Mouse (Mus musculus) CH12.LX (cell line): ENCODE measurements around the gene Htra1. TPM values are rescaled to one million over a fixed set of nuclear protein-coding genes. Genes with fewer than 3 reads are reported as not detected.

Experiments
- DNase-seq: peaks from one replicate; pipeline ENCODE4 v3.0.0-alpha.2; 2013; ENCODE audit errors: extremely low read depth
- H3K27ac ChIP-seq: 2 replicates; pipeline ENCODE4 v1.5.1; 2012; ENCODE audit warnings: low read depth, mild to moderate bottlenecking, control low read depth, moderate library complexity; ENCODE audit not compliant: insufficient read depth
- H3K27me3 ChIP-seq: replicated peaks from 2 replicates; pipeline ENCODE3; 2012; ENCODE audit warnings: inconsistent platforms
- H3K36me3 ChIP-seq, 2 experiments: replicated peaks in 1 of 2; 2 replicates each; pipeline versions ENCODE3 to v1.6.1; 2012; ENCODE audit warnings: inconsistent platforms in 1 of 2, low read length in 1 of 2, mild to moderate bottlenecking in 1 of 2, mixed read lengths in 1 of 2, moderate library complexity in 1 of 2; ENCODE audit not compliant: control insufficient read depth in 1 of 2, insufficient read depth in 1 of 2
- H3K4me1 ChIP-seq, 2 experiments: 2 replicates each; pipeline ENCODE4 v1.6.1; 2012; ENCODE audit warnings: inconsistent platforms in 1 of 2, moderate library complexity in 1 of 2; ENCODE audit not compliant: insufficient read depth in 2 of 2, control insufficient read depth in 1 of 2
- H3K4me2 ChIP-seq: 2 replicates; pipeline ENCODE4 v1.6.1; 2012; ENCODE audit warnings: low read depth, mild to moderate bottlenecking, control low read depth; ENCODE audit not compliant: poor library complexity, insufficient read depth, severe bottlenecking
- H3K4me3 ChIP-seq, 3 experiments: fragments of 150-350 bp in 1 of 3; sonication (generic) in 1 of 3; replicated peaks in 1 of 3; 2 replicates each; pipeline versions ENCODE3 to v1.5.1; 2011 to 2012; ENCODE audit warnings: low read depth in 2 of 3, low read length in 2 of 3, mild to moderate bottlenecking in 2 of 3, moderate library complexity in 2 of 3, control low read depth in 1 of 3, improper control_type of control experiment in 1 of 3, inconsistent platforms in 1 of 3, mixed read lengths in 1 of 3; ENCODE audit not compliant: poor library complexity in 1 of 3
- H3K79me2 ChIP-seq: replicated peaks from 2 replicates; pipeline ENCODE4 v1.6.1; 2012; ENCODE audit warnings: mild to moderate bottlenecking, moderate library complexity; ENCODE audit not compliant: control insufficient read depth, poor library complexity, insufficient read depth, severe bottlenecking; ENCODE audit errors: extremely low read depth
- H3K9ac ChIP-seq: 2 replicates; pipeline ENCODE4 v1.6.1; 2012; ENCODE audit warnings: low read depth, mild to moderate bottlenecking, control low read depth, moderate library complexity; ENCODE audit not compliant: insufficient read depth
- H3K9me3 ChIP-seq: replicated peaks from 2 replicates; pipeline ENCODE3; 2012; ENCODE audit warnings: low read length, inconsistent platforms, mixed read lengths
- CHD1 ChIP-seq: IDR thresholded peaks from 2 replicates; pipeline ENCODE4 v1.6.1; 2012; ENCODE audit warnings: low read depth, low read length, improper control_type of control experiment, inconsistent platforms
- CTCF ChIP-seq, 2 experiments: IDR thresholded peaks in 1 of 2; conservative IDR thresholded peaks in 1 of 2; 2 replicates each; pipeline ENCODE4 v1.5.1; 2011 to 2012; ENCODE audit warnings: low read depth in 2 of 2, low read length in 2 of 2, improper control_type of control experiment in 1 of 2, inconsistent platforms in 1 of 2, mild to moderate bottlenecking in 1 of 2, moderate library complexity in 1 of 2
- ELF1 ChIP-seq: IDR thresholded peaks from 2 replicates; pipeline ENCODE4 v1.6.1; 2014; ENCODE audit warnings: low read depth, mild to moderate bottlenecking, inconsistent platforms, low read length, improper control_type of control experiment
- EP300 ChIP-seq: IDR thresholded peaks from 2 replicates; pipeline ENCODE4 v1.6.1; 2011; ENCODE audit warnings: low read length, improper control_type of control experiment
- MAX ChIP-seq: IDR thresholded peaks from 2 replicates; pipeline ENCODE4 v1.6.1; 2011; ENCODE audit warnings: low read length, improper control_type of control experiment
- MEF2A ChIP-seq: IDR thresholded peaks from 2 replicates; pipeline ENCODE4 v1.6.1; 2014; ENCODE audit warnings: low read depth, mild to moderate bottlenecking, inconsistent platforms, low read length, improper control_type of control experiment, borderline replicate concordance
- NRF1 ChIP-seq: IDR thresholded peaks from 2 replicates; pipeline ENCODE4 v1.6.1; 2014; ENCODE audit warnings: low read depth, mild to moderate bottlenecking, inconsistent platforms, low read length, improper control_type of control experiment, moderate library complexity
- PAX5 ChIP-seq: IDR thresholded peaks from 2 replicates; pipeline ENCODE4 v1.6.1; 2012; ENCODE audit warnings: low read length, inconsistent platforms, mixed read lengths
- POLR2A ChIP-seq: IDR thresholded peaks from 2 replicates; pipeline ENCODE4 v1.6.1; 2011; ENCODE audit warnings: low read depth, mild to moderate bottlenecking, improper control_type of control experiment, low read length
- POLR2AphosphoS2 ChIP-seq: IDR thresholded peaks from 2 replicates; pipeline ENCODE4 v1.6.1; 2011; ENCODE audit warnings: low read depth, low read length, improper control_type of control experiment
- RAD21 ChIP-seq: IDR thresholded peaks from 2 replicates; pipeline ENCODE4 v1.6.1; 2011; ENCODE audit warnings: low read depth, mild to moderate bottlenecking, low read length, improper control_type of control experiment, moderate library complexity
- RCOR1 ChIP-seq: conservative IDR thresholded peaks from 2 replicates; pipeline ENCODE4 v1.6.1; 2012; ENCODE audit warnings: low read depth, mild to moderate bottlenecking, inconsistent platforms, low read length, improper control_type of control experiment
- SIN3A ChIP-seq: IDR thresholded peaks from 2 replicates; pipeline ENCODE4 v1.6.1; 2012; ENCODE audit warnings: low read length, improper control_type of control experiment, inconsistent platforms
- TBP ChIP-seq: conservative IDR thresholded peaks from 2 replicates; pipeline ENCODE4 v1.6.1; 2011; ENCODE audit warnings: low read depth, low read length, improper control_type of control experiment
- UBTF ChIP-seq: IDR thresholded peaks from 2 replicates; pipeline ENCODE4 v1.6.1; 2012; ENCODE audit warnings: low read depth, mild to moderate bottlenecking, inconsistent platforms, low read length, improper control_type of control experiment, moderate library complexity
- USF2 ChIP-seq: conservative IDR thresholded peaks from 2 replicates; pipeline ENCODE4 v1.6.1; 2011; ENCODE audit warnings: low read depth, low read length, improper control_type of control experiment
- ZC3H11A ChIP-seq: IDR thresholded peaks from 2 replicates; pipeline ENCODE4 v1.6.1; 2012; ENCODE audit warnings: low read depth, mild to moderate bottlenecking, inconsistent platforms, low read length, improper control_type of control experiment
- ZKSCAN1 ChIP-seq: IDR thresholded peaks from 2 replicates; pipeline ENCODE4 v1.6.1; 2012; ENCODE audit warnings: low read depth, inconsistent platforms, low read length, improper control_type of control experiment, borderline replicate concordance
- dilution Hi-C: fragments of 300-500 bp; cut with MboI; formaldehyde crosslinking; loops from 2 replicates; pipeline ENCODE4 v1.14.3; 2020; ENCODE audit warnings: low sequenced_read_pairs; ENCODE audit not compliant: extremely low pct_unique_long_range_greater_than_20kb, extremely low pct_ligation_motif_present
- in situ Hi-C: fragments of 300-500 bp; cut with MboI; formaldehyde crosslinking; loops from 3 replicates; pipeline ENCODE4 v1.14.3; 2019; ENCODE audit warnings: low sequenced_read_pairs, low pct_ligation_motif_present, low pct_unique_long_range_greater_than_20kb, mixed read lengths
- polyA plus RNA-seq: library from polyadenylated mRNA; unstranded; fragments of >175 nt; gene quantifications from 2 replicates; pipeline ENCODE4 v1.2.1, GENCODE M21; 2012; ENCODE audit warnings: low read depth; ENCODE audit not compliant: insufficient read length
- total RNA-seq, 2 experiments: library from RNA; depleted of rRNA; stranded (reverse); fragments of 300-350 nt in 1 of 2; fragments of >200 nt in 1 of 2; gene quantifications; 2 replicates each; pipeline ENCODE4 v1.2.3; 2012 to 2014

The Htra1 gene
- total and polyA plus RNA-seq, 3 experiments, result not detected

GRCm38 (mm10) chr7:130985716-130986115, 49.8 kb downstream of the Htra1 start:
- DNase-seq, result no peak

GRCm38 (mm10) chr7:130988146-130988545, 52.2 kb downstream of the Htra1 start:
- peaks cover 4% of the 10 kb centered on the region for H3K9me3 ChIP-seq
- in situ Hi-C loops, result no loop called here
- H3K79me2 ChIP-seq, result no peaks in the 10 kb centered on the region
- no peak overlapping the region for H3K4me2 ChIP-seq
- no peaks in the 10 kb centered on the region for H3K36me3 ChIP-seq
- peaks cover 86% of the 10 kb centered on the region for H3K27me3 ChIP-seq
- no peak for DNase-seq
- no peak overlapping the region for H3K4me3 ChIP-seq
- dilution Hi-C loops, result no loop called here
- no peaks in the 10 kb centered on the region for H3K4me1 ChIP-seq
- H3K9ac ChIP-seq, result no peak overlapping the region
- H3K27ac ChIP-seq, result no peak overlapping the region
- no peak for TF ChIP-seq UBTF
- TF ChIP-seq PAX5, result no peak
- no peak for TF ChIP-seq NRF1
- no peak for TF ChIP-seq ELF1
- no peak for TF ChIP-seq POLR2A
- no peak for TF ChIP-seq USF2
- no peak for TF ChIP-seq EP300
- TF ChIP-seq CTCF (conservative IDR thresholded peaks at IDR 0.05 in 1 of 2, IDR thresholded peaks at IDR 0.05 in 1 of 2; ENCODE audit: low read depth in 2 of 2, low read length in 2 of 2), result no peak
- no peak for TF ChIP-seq TBP
- TF ChIP-seq RAD21, result no peak
- TF ChIP-seq, all 38 proteins: peak for 0

More at GRCm38 (mm10) chr7:130985716-130986115, 49.8 kb downstream of the Htra1 start:
- Histone ChIP-seq H3K4me1 (0 out of 4 replicates have a peak, but pooled peaks cover 0 to 2% of the 10 kb centered on the region in 2 experiments), H3K27ac (no peak overlapping the region), H3K9me3 (peaks cover 4% of the 10 kb centered on the region), H3K4me3 (no peak overlapping the region)
- TF ChIP-seq ZKSCAN1, result no peak
- no peak for TF ChIP-seq ZC3H11A
- TF ChIP-seq MAX, result no peak
- TF ChIP-seq, all 38 proteins: peak for 0
- Histone ChIP-seq H3K27me3 (peaks cover 95% of the 10 kb centered on the region), H3K4me2 (no peak overlapping the region), H3K9ac (no peak overlapping the region), H3K79me2 (no peaks in the 10 kb centered on the region), H3K36me3 (no peaks in the 10 kb centered on the region)
- dilution Hi-C loops, result no loop called here
- in situ Hi-C loops, result no loop called here

- Histone ChIP-seq H3K9ac (no peak overlapping the region), H3K36me3 (no peaks in the 10 kb centered on the region), H3K4me2 (no peak overlapping the region), H3K27me3 (peaks cover 83% of the 10 kb centered on the region), H3K4me1 (no peaks in the 10 kb centered on the region), H3K4me3 (no peak overlapping the region), H3K27ac (no peak overlapping the region), H3K79me2 (no peaks in the 10 kb centered on the region), H3K9me3 (peaks cover 4% of the 10 kb centered on the region)
- no peak for DNase-seq
- dilution Hi-C loops, result no loop called here
- in situ Hi-C loops, result no loop called here
- TF ChIP-seq USF2 (no peak), MEF2A (no peak), RCOR1 (no peak), EP300 (no peak), CHD1 (no peak), SIN3A (no peak), POLR2AphosphoS2 (no peak), CTCF (conservative IDR thresholded peaks at IDR 0.05 in 1 of 2, IDR thresholded peaks at IDR 0.05 in 1 of 2; ENCODE audit: low read depth in 2 of 2, low read length in 2 of 2) (no peak)
These were observed 53.5 kb downstream of the Htra1 start for GRCm38 (mm10) chr7:130989371-130989770.
